Mouse (Mus musculus) hematopoietic stem cell, adult 5-6 weeks (primary cell): ENCODE data around the gene Agtpbp1. TPM values are rescaled to one million over a fixed set of nuclear protein-coding genes. Genes with fewer than 3 reads are reported as not detected.
A peak's percentile ranks its signal among the peaks of the same experiment; 100 is the strongest.
"Not testable (repeated sequence)": the region's sequence is repeated elsewhere in the genome, so short reads cannot be mapped to it uniquely, and the experiment has no call there.

Source experiments
- ATAC-seq, 2 experiments: fragments of 125-278 bp in 1 of 2; replicated peaks in 1 of 2; 2 replicates each; pipeline ENCODE4 v1.8.0; 2016 to 2017; ENCODE audit warnings: inconsistent platforms in 2 of 2, mild to moderate bottlenecking in 2 of 2, moderate number of reproducible peaks in 2 of 2, low read depth in 1 of 2, moderate TSS enrichment in 1 of 2; ENCODE audit not compliant: low FRiP score in 2 of 2, poor library complexity in 2 of 2, severe bottlenecking in 2 of 2, insufficient read depth in 1 of 2, low TSS enrichment in 1 of 2
- total RNA-seq: library from RNA; stranded (forward); fragments of 172-1452, 232-1000 nt; gene quantifications from 2 replicates; pipeline ENCODE4 v1.2.3, GENCODE M21; 2017

The Agtpbp1 gene
- total RNA-seq = 42.8 and 84.4 TPM in 2 replicates

GRCm38 (mm10) chr13:59584947-59585647, at the start of gene Agtpbp1, which contains the start of gene Naa35:
TSS of gene Agtpbp1 (minus strand) at chr13:59585227.
TSS of gene Naa35 (plus strand) at chr13:59585259.
- ATAC-seq = peak; percentile 97 to 98

GRCm38 (mm10) chr13:59634637-59635036, 49.6 kb upstream of the Agtpbp1 start:
- no peak for ATAC-seq

- ATAC-seq = no peak
These were observed 41.7 kb upstream of the Agtpbp1 start for GRCm38 (mm10) chr13:59626739-59627138.

GRCm38 (mm10) chr13:59624903-59625302, 39.9 kb upstream of the Agtpbp1 start:
- no peak for ATAC-seq

GRCm38 (mm10) chr13:59624389-59624788, 39.4 kb upstream of the Agtpbp1 start:
- ATAC-seq = no peak

GRCm38 (mm10) chr13:59621643-59622489, 36.8 kb upstream of the Agtpbp1 start:
- ATAC-seq = no peak

- no peak for ATAC-seq
These were observed 33.4 kb upstream of the Agtpbp1 start for GRCm38 (mm10) chr13:59618463-59618862.

GRCm38 (mm10) chr13:59615554-59615953, 30.5 kb upstream of the Agtpbp1 start:
- ATAC-seq = no peak

- no peak; a peak in 1 of 4 replicates for ATAC-seq
These were observed 30.1 kb upstream of the Agtpbp1 start for GRCm38 (mm10) chr13:59615152-59615551.

GRCm38 (mm10) chr13:59613868-59614267, 28.8 kb upstream of the Agtpbp1 start:
- ATAC-seq = no peak

GRCm38 (mm10) chr13:59610437-59610836, 25.4 kb upstream of the Agtpbp1 start:
- ATAC-seq = no peak

GRCm38 (mm10) chr13:59609885-59610284, 24.9 kb upstream of the Agtpbp1 start:
- ATAC-seq = no peak

- ATAC-seq = no peak
These were observed 20.3 kb upstream of the Agtpbp1 start for GRCm38 (mm10) chr13:59605221-59605922.

GRCm38 (mm10) chr13:59604511-59604910, 19.5 kb upstream of the Agtpbp1 start:
- no peak for ATAC-seq

GRCm38 (mm10) chr13:59603096-59603495, 18.1 kb upstream of the Agtpbp1 start:
- ATAC-seq = no peak

GRCm38 (mm10) chr13:59592630-59593029, 7.6 kb upstream of the Agtpbp1 start:
- no peak for ATAC-seq

- not testable (repeated sequence) for ATAC-seq
These were observed 7.0 kb upstream of the Agtpbp1 start for GRCm38 (mm10) chr13:59592058-59592457.

GRCm38 (mm10) chr13:59590691-59591090, 5.7 kb upstream of the Agtpbp1 start:
- no peak for ATAC-seq
